Mouse (Mus musculus) liver, embryonic 14.5 days (tissue): ENCODE measurements around the gene Zfp865. TPM values are rescaled to one million over a fixed set of nuclear protein-coding genes. Genes with fewer than 3 reads are reported as not detected.
A peak's percentile ranks its signal among the peaks of the same experiment; 100 is the strongest.

Experiments used
- ATAC-seq: fragments of 200-750 bp; cut with Nextera tagmentation; 2 replicates; pipeline ENCODE4 v1.8.0; 2017; ENCODE audit warnings: moderate number of reproducible peaks, mild to moderate bottlenecking, moderate library complexity; ENCODE audit not compliant: insufficient read depth
- DNase-seq, 3 experiments: peaks; one replicate each; pipeline ENCODE4 v3.0.0-alpha.2; 2012 to 2013; ENCODE audit warnings: low read depth in 3 of 3, low spot score in 3 of 3
- H3K27ac ChIP-seq: fragments of 300-500 bp; sonication (generic); 2 replicates; pipeline ENCODE4 v1.5.1; 2014; ENCODE audit warnings: moderate library complexity, mild to moderate bottlenecking, control low read depth, inconsistent platforms
- H3K27me3 ChIP-seq: fragments of 300-500 bp; sonication (generic); 2 replicates; pipeline ENCODE4 v1.6.1; 2014; ENCODE audit warnings: mild to moderate bottlenecking, low read length, moderate library complexity; ENCODE audit not compliant: control insufficient read depth, insufficient read depth
- H3K36me3 ChIP-seq: fragments of 300-500 bp; sonication (generic); replicated peaks from 2 replicates; pipeline ENCODE4 v1.6.1; 2014; ENCODE audit warnings: low read depth; ENCODE audit not compliant: control insufficient read depth, insufficient read depth
- H3K4me1 ChIP-seq, 2 experiments: fragments of 200-500 bp in 1 of 2; fragments of 300-500 bp in 1 of 2; sonication (generic) in 1 of 2; replicated peaks; 2 replicates each; pipeline ENCODE4 v1.6.1; 2012 to 2014; ENCODE audit warnings: antibody characterized with exemption in 1 of 2, inconsistent platforms in 1 of 2, low read length in 1 of 2; ENCODE audit not compliant: control insufficient read depth in 2 of 2, insufficient read depth in 2 of 2
- H3K4me2 ChIP-seq: fragments of 300-500 bp; sonication (generic); 2 replicates; pipeline ENCODE4 v1.6.1; 2014; ENCODE audit warnings: low read depth, mild to moderate bottlenecking, control low read depth, moderate library complexity
- H3K4me3 ChIP-seq, 2 experiments: fragments of 200-500 bp in 1 of 2; fragments of 300-500 bp in 1 of 2; sonication (generic) in 1 of 2; 2 replicates each; pipeline ENCODE4 v1.5.1; 2012 to 2014; ENCODE audit warnings: low read depth in 2 of 2, low read length in 2 of 2, mild to moderate bottlenecking in 2 of 2, control low read depth in 1 of 2, inconsistent platforms in 1 of 2, moderate library complexity in 1 of 2; ENCODE audit not compliant: insufficient read depth in 1 of 2
- H3K9ac ChIP-seq: fragments of 300-500 bp; sonication (generic); replicated peaks from 2 replicates; pipeline ENCODE4 v1.6.1; 2014; ENCODE audit warnings: mild to moderate bottlenecking, control low read depth, moderate library complexity
- H3K9me3 ChIP-seq: fragments of 300-500 bp; sonication (generic); 2 replicates; pipeline ENCODE4 v1.6.1; 2016; ENCODE audit warnings: low read length, mixed read lengths; ENCODE audit not compliant: control insufficient read depth
- CTCF ChIP-seq: IDR thresholded peaks from 2 replicates; pipeline ENCODE4 v1.5.1; 2016; ENCODE audit warnings: antibody characterized with exemption, low read depth, control low read depth
- EP300 ChIP-seq: IDR thresholded peaks from 2 replicates; pipeline ENCODE4 v1.6.1; 2016; ENCODE audit warnings: antibody characterized with exemption, low read depth
- WGBS: fragments of 180-500 bp; shearing (Covaris S2); extraction: QIAGEN DNeasy Blood & Tissue Kit; methylation state at CpG from one replicate; pipeline ENCODE4 v1.1.7; 2014; ENCODE audit not compliant: insufficient replicate concordance; 5-methylcytosine and 5-hydroxymethylcytosine counted together
- polyA plus RNA-seq, 2 experiments: library from polyadenylated mRNA; depleted of rRNA in 1 of 2; stranded (reverse) in 1 of 2; unstranded in 1 of 2; fragments of >200 nt; fragmentation: Nextera tagmentation in 1 of 2; extraction: Ambion mirVana in 1 of 2; gene quantifications; 2 replicates each; pipeline versions ENCODE4 v1.2.1 to v1.2.3; 2012 to 2014

The Zfp865 gene
- polyA plus RNA-seq, 2 experiments = 0.98 to 6.4 TPM

- H3K4me2 ChIP-seq = peak within 1 kb of the TSS; percentile 92
- DNase-seq (peak; percentile 89 to 92 (median 90)), ATAC-seq (peak; percentile 86)
- peaks cover 60% of the 10 kb centered on the region for H3K36me3 ChIP-seq
- no peaks in the 10 kb centered on the region for H3K27me3 ChIP-seq
- H3K9me3 ChIP-seq = no peaks in the 10 kb centered on the region
- 0% methylated on average over 68 of the region's 81 CpGs for WGBS
- peak within 1 kb of the TSS; percentile 92 for H3K9ac ChIP-seq
- peak within 1 kb of the TSS; percentile 90 to 100 for H3K4me3 ChIP-seq
- peaks cover 19 to 34% of the 10 kb centered on the region in 2 experiments for H3K4me1 ChIP-seq
- no peak for TF ChIP-seq EP300
- 0 out of 2 replicates have a peak, but pooled peaks have one; percentile 2 for TF ChIP-seq CTCF
- H3K27ac ChIP-seq = peak within 1 kb of the TSS; percentile 92
Measured at GRCm38 (mm10) chr7:5080010-5080751, 60.0 kb downstream of the Zfp865 start, which contains the start of gene Epn1. TSS of gene Epn1 (plus strand) at chr7:5080235.

GRCm38 (mm10) chr7:5080815-5081214 lies 60.6 kb downstream of the Zfp865 start:
- Histone ChIP-seq H3K9ac (peak overlapping the region; percentile 92), H3K4me3 (peak overlapping the region; percentile 90 to 100), H3K27me3 (no peaks in the 10 kb centered on the region), H3K4me1 (peaks cover 19 to 33% of the 10 kb centered on the region in 2 experiments), H3K4me2 (peak overlapping the region; percentile 92), H3K36me3 (peaks cover 61% of the 10 kb centered on the region), H3K27ac (peak overlapping the region; percentile 92), H3K9me3 (no peaks in the 10 kb centered on the region)
- 5% methylated on average over 6 of the region's 6 CpGs for WGBS
- no peak for DNase-seq
- no peak for TF ChIP-seq EP300
- no peak for TF ChIP-seq CTCF
- ATAC-seq = no peak

- Histone ChIP-seq H3K4me2 (peak overlapping the region; percentile 92), H3K9me3 (no peaks in the 10 kb centered on the region), H3K9ac (peak overlapping the region; percentile 92), H3K36me3 (peaks cover 62% of the 10 kb centered on the region), H3K27ac (peak overlapping the region; percentile 92), H3K4me1 (peaks cover 18 to 29% of the 10 kb centered on the region in 2 experiments), H3K27me3 (no peaks in the 10 kb centered on the region), H3K4me3 (peak overlapping the region; percentile 90 to 100)
- peak; percentile 63 for TF ChIP-seq EP300
- TF ChIP-seq CTCF = peak; percentile 27; the same call in 1 of the 2 replicates
- WGBS = 7% methylated on average over 6 of the region's 6 CpGs
- peak; percentile 66 to 71 (median 71) for DNase-seq
- peak; percentile 47 for ATAC-seq
Measured at GRCm38 (mm10) chr7:5081241-5081640, 61.1 kb downstream of the Zfp865 start.

DNA sequence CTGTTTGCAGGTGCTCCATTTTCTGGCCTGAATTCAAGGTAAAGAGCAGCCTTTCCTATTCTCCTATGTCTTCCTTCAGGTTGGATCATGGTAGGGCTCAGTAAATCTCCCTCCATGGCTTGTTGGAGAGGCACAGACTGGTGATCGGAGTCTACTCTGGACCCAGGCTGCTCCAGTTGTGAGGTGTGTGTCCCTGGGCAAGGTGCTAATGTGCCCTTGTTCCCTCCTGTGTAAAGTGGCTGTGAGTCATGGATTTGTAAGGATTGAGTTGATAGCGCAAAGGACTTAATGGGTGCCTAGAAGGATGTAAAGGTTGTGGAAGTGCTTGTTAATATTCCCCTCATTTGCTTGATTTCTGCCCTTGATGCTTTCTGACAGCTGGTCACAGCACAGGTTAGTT lies 61.8 kb downstream of the Zfp865 start:
- peak overlapping the region; percentile 90 to 100 for H3K4me3 ChIP-seq
- WGBS = 90% methylated on average over 2 of the region's 2 CpGs

More for the DNA sequence above, 61.8 kb downstream of the Zfp865 start:
- H3K9ac ChIP-seq = peak overlapping the region; percentile 92
- no peak for DNase-seq
- H3K9me3 ChIP-seq = no peaks in the 10 kb centered on the region
- H3K27ac ChIP-seq = peak overlapping the region; percentile 92
- H3K4me2 ChIP-seq = peak overlapping the region; percentile 92
- ATAC-seq = no peak
- peaks cover 11 to 23% of the 10 kb centered on the region in 2 experiments for H3K4me1 ChIP-seq
- peaks cover 60% of the 10 kb centered on the region for H3K36me3 ChIP-seq
- no peak for TF ChIP-seq CTCF
- TF ChIP-seq EP300 = no peak
- H3K27me3 ChIP-seq = no peaks in the 10 kb centered on the region
